Mouse (Mus musculus) megakaryocyte, embryonic 14.5 days (primary cell): ENCODE measurements around the gene Opalin. TPM values are rescaled to one million over a fixed set of nuclear protein-coding genes. Genes with fewer than 3 reads are reported as not detected.

Experiments
- H3K27me3 ChIP-seq: replicated peaks from 2 replicates; pipeline ENCODE3; 2012; ENCODE audit warnings: inconsistent platforms
- H3K36me3 ChIP-seq: replicated peaks from 2 replicates; pipeline ENCODE3; 2012; ENCODE audit warnings: low read length, inconsistent platforms, mixed read lengths
- H3K4me1 ChIP-seq: 2 replicates; pipeline ENCODE4 v1.6.1; 2012; ENCODE audit warnings: inconsistent platforms
- H3K4me3 ChIP-seq: replicated peaks from 2 replicates; pipeline ENCODE3; 2012; ENCODE audit warnings: moderate library complexity, mild to moderate bottlenecking, inconsistent platforms
- H3K9me3 ChIP-seq: 2 replicates; pipeline ENCODE4 v1.6.1; 2012; ENCODE audit warnings: inconsistent platforms
- FLI1 ChIP-seq: IDR thresholded peaks from 2 replicates; pipeline ENCODE4 v1.6.1; 2012; ENCODE audit warnings: low read length, inconsistent platforms, mixed read lengths
- GATA1 ChIP-seq: IDR thresholded peaks from 3 replicates; pipeline ENCODE4 v1.6.1; 2012; ENCODE audit warnings: mixed read lengths, low read length, inconsistent platforms, borderline replicate concordance
- polyA plus RNA-seq: library from polyadenylated mRNA; stranded (reverse); fragments of >175 nt; gene quantifications from 2 replicates; pipeline ENCODE4 v1.2.3, GENCODE M21; 2012; ENCODE audit warnings: low replicate concordance; ENCODE audit not compliant: insufficient read depth

The Opalin gene
- polyA plus RNA-seq, 1 experiment: not detected

GRCm38 (mm10) chr19:41086289-41086688 lies 9.4 kb upstream of the Opalin start:
- TF ChIP-seq GATA1: no peak
- TF ChIP-seq FLI1: no peak
- Histone ChIP-seq H3K4me3 (no peak overlapping the region), H3K9me3 (no peaks in the 10 kb centered on the region), H3K4me1 (peaks cover 50% of the 10 kb centered on the region), H3K27me3 (peaks cover 45% of the 10 kb centered on the region), H3K36me3 (no peaks in the 10 kb centered on the region)

- H3K36me3 ChIP-seq: no peaks in the 10 kb centered on the region
- H3K4me1 ChIP-seq: peaks cover 38% of the 10 kb centered on the region
- H3K9me3 ChIP-seq: no peaks in the 10 kb centered on the region
- peaks cover 43% of the 10 kb centered on the region for H3K27me3 ChIP-seq
- TF ChIP-seq GATA1 (no peak), FLI1 (no peak)
- H3K4me3 ChIP-seq: no peak overlapping the region
These were observed 6.7 kb upstream of the Opalin start for GRCm38 (mm10) chr19:41083646-41084045.

- no peaks in the 10 kb centered on the region for H3K9me3 ChIP-seq
- H3K27me3 ChIP-seq: peaks cover 36% of the 10 kb centered on the region
- TF ChIP-seq GATA1 (no peak), FLI1 (no peak)
- peaks cover 22% of the 10 kb centered on the region for H3K4me1 ChIP-seq
- H3K36me3 ChIP-seq: no peaks in the 10 kb centered on the region
- H3K4me3 ChIP-seq: no peak overlapping the region
These were observed 4.7 kb upstream of the Opalin start for GRCm38 (mm10) chr19:41081589-41081988.

GRCm38 (mm10) chr19:41073746-41074455 lies 3.0 kb downstream of the Opalin start:
- Histone ChIP-seq H3K36me3 (no peaks in the 10 kb centered on the region), H3K4me1 (peaks cover 7% of the 10 kb centered on the region), H3K27me3 (peaks cover 14% of the 10 kb centered on the region), H3K9me3 (no peaks in the 10 kb centered on the region), H3K4me3 (no peak overlapping the region)
- TF ChIP-seq FLI1 (no peak), GATA1 (no peak)

DNA sequence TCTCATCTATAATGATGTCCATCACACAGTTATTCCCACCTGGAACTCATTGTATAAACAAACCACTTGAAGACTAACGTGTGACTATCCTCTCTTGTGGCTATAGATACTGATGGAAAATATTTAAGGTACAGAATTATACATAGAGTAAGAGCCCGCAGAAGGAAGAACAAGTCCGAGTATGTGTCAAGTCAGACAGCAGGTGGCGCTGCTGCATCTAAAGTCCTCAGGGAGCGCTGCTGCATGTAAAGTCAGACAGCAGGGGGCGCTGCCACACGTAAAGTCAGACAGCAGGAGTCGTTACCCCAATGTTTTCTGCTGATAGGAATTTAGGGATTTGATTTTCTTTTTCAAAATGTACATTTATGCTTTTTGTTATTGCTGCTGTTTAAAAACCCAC lies 5.4 kb downstream of the Opalin start:
- Histone ChIP-seq H3K4me3 (no peak overlapping the region), H3K27me3 (peaks cover 23% of the 10 kb centered on the region), H3K9me3 (peaks cover 5% of the 10 kb centered on the region; the same call in 1 of the 2 replicates), H3K36me3 (no peaks in the 10 kb centered on the region), H3K4me1 (no peaks in the 10 kb centered on the region)
- no peak for TF ChIP-seq GATA1
- TF ChIP-seq FLI1: no peak

- no peaks in the 10 kb centered on the region for H3K36me3 ChIP-seq
- TF ChIP-seq FLI1: no peak
These were observed 22.2 kb downstream of the Opalin start for GRCm38 (mm10) chr19:41054702-41055101.

DNA sequence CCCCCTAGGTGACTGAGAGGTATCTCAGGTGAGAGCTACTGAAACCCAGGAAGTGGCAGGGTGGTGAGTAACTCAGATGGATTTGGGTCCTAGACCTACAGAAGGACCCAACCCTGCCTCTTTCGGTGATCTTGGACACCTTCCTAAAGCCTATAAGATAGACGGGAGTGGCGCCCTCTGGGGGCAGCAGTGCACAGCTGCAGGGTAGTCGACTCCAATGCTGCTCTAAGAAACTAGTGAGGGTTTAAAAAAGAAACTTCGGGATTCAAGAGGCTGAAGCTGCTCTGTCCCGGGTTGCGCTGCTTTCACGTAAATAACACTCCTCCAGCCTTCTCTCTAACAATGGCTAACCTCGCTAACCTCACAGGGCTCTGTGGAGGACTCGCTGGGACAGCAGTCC lies 23.4 kb downstream of the Opalin start:
- H3K9me3 ChIP-seq: peaks cover 8% of the 10 kb centered on the region; the same call in 1 of the 2 replicates
- H3K4me3 ChIP-seq: no peak overlapping the region
- no peaks in the 10 kb centered on the region for H3K36me3 ChIP-seq
- TF ChIP-seq GATA1 (no peak), FLI1 (no peak)
- H3K27me3 ChIP-seq: peaks cover 41% of the 10 kb centered on the region
- H3K4me1 ChIP-seq: peaks cover 3% of the 10 kb centered on the region; the same call in 1 of the 2 replicates

More at GRCm38 (mm10) chr19:41054702-41055101, 22.2 kb downstream of the Opalin start:
- Histone ChIP-seq H3K9me3 (peaks cover 8% of the 10 kb centered on the region; the same call in 1 of the 2 replicates), H3K27me3 (peaks cover 43% of the 10 kb centered on the region), H3K4me3 (no peak overlapping the region), H3K4me1 (peaks cover 3% of the 10 kb centered on the region; the same call in 1 of the 2 replicates)

GRCm38 (mm10) chr19:41052247-41052646 lies 24.7 kb downstream of the Opalin start:
- no peak overlapping the region for H3K4me3 ChIP-seq
- TF ChIP-seq GATA1: no peak
- no peak for TF ChIP-seq FLI1
- H3K9me3 ChIP-seq: peaks cover 8% of the 10 kb centered on the region; the same call in 1 of the 2 replicates
- H3K27me3 ChIP-seq: peaks cover 46% of the 10 kb centered on the region
- H3K4me1 ChIP-seq: peaks cover 3% of the 10 kb centered on the region; the same call in 1 of the 2 replicates
- H3K36me3 ChIP-seq: no peaks in the 10 kb centered on the region

GRCm38 (mm10) chr19:41051714-41052113 lies 25.2 kb downstream of the Opalin start:
- Histone ChIP-seq H3K4me1 (peaks cover 3% of the 10 kb centered on the region; the same call in 1 of the 2 replicates), H3K9me3 (peaks cover 8% of the 10 kb centered on the region; the same call in 1 of the 2 replicates), H3K27me3 (peaks cover 43% of the 10 kb centered on the region), H3K4me3 (no peak overlapping the region), H3K36me3 (no peaks in the 10 kb centered on the region)
- TF ChIP-seq GATA1 (no peak), FLI1 (no peak)

DNA sequence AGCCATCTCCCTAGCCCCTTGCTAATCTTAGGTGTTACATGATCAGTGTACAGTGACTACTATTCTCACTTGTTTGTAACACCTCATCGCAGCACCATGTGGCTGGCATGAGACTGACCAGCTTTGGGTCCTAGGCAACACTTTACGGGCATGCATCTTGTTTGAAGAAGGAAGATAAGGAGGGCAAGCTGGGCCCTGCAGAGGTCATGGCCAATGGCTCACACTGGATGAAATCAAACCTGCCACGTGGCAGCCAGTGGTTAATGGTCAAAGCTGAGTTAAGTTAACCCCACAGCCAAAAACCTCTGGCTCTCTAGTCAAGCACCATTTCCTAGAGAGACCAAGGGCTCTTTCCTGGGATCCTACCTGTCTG lies 28.7 kb downstream of the Opalin start:
- peaks cover 39% of the 10 kb centered on the region for H3K27me3 ChIP-seq
- no peak overlapping the region for H3K4me3 ChIP-seq
- H3K9me3 ChIP-seq: peaks cover 8% of the 10 kb centered on the region; the same call in 1 of the 2 replicates
- TF ChIP-seq GATA1: no peak
- no peak for TF ChIP-seq FLI1
- peaks cover 8% of the 10 kb centered on the region; the same call in 1 of the 2 replicates for H3K4me1 ChIP-seq
- H3K36me3 ChIP-seq: no peaks in the 10 kb centered on the region
